Mouse (Mus musculus) kidney, embryonic 15.5 days (tissue): ENCODE data around the gene Myoz1. TPM values are rescaled to one million over a fixed set of nuclear protein-coding genes. Genes with fewer than 3 reads are reported as not detected.
A peak's percentile ranks its signal among the peaks of the same experiment; 100 is the strongest.

Source experiments
- ATAC-seq: fragments of 200-750 bp; cut with Nextera tagmentation; replicated peaks from 2 replicates; pipeline ENCODE4 v1.8.0; 2017; ENCODE audit warnings: moderate TSS enrichment; ENCODE audit not compliant: low FRiP score
- H3K27ac ChIP-seq: fragments of 300-500 bp; sonication (generic); 2 replicates; pipeline ENCODE4 v1.5.1; 2015; ENCODE audit warnings: mild to moderate bottlenecking, inconsistent platforms
- H3K27me3 ChIP-seq: fragments of 300-500 bp; sonication (generic); 2 replicates; pipeline ENCODE4 v1.6.1; 2015; ENCODE audit warnings: inconsistent platforms
- H3K36me3 ChIP-seq: fragments of 300-500 bp; sonication (generic); 2 replicates; pipeline ENCODE4 v1.6.1; 2015; ENCODE audit warnings: inconsistent platforms
- H3K4me1 ChIP-seq: fragments of 300-500 bp; sonication (generic); 2 replicates; pipeline ENCODE4 v1.6.1; 2015; ENCODE audit warnings: inconsistent platforms
- H3K4me2 ChIP-seq: fragments of 300-500 bp; sonication (generic); 2 replicates; pipeline ENCODE4 v1.6.1; 2015; ENCODE audit warnings: moderate library complexity, mild to moderate bottlenecking, inconsistent platforms
- H3K4me3 ChIP-seq: fragments of 300-500 bp; sonication (generic); replicated peaks from 2 replicates; pipeline ENCODE4 v1.5.1; 2015; ENCODE audit warnings: mild to moderate bottlenecking, inconsistent platforms
- H3K9ac ChIP-seq: fragments of 300-500 bp; sonication (generic); 2 replicates; pipeline ENCODE4 v1.6.1; 2015; ENCODE audit warnings: mild to moderate bottlenecking, inconsistent platforms
- H3K9me3 ChIP-seq: fragments of 300-500 bp; sonication (generic); replicated peaks from 2 replicates; pipeline ENCODE4 v1.6.1; 2016; ENCODE audit warnings: inconsistent platforms
- WGBS: fragments of 180-500 bp; shearing (Covaris S2); methylation state at CpG from one replicate; pipeline ENCODE4 v1.1.7; 2015; ENCODE audit warnings: mixed read lengths; 5-methylcytosine and 5-hydroxymethylcytosine counted together
- polyA plus RNA-seq: library from polyadenylated mRNA; unstranded; fragments of >200 nt; fragmentation: Nextera tagmentation; extraction: Ambion mirVana; gene quantifications from 2 replicates; pipeline ENCODE4 v1.2.1, GENCODE M21; 2015

The Myoz1 gene
- polyA plus RNA-seq, 1 experiment from 2014 or later: 3.2 TPM

DNA sequence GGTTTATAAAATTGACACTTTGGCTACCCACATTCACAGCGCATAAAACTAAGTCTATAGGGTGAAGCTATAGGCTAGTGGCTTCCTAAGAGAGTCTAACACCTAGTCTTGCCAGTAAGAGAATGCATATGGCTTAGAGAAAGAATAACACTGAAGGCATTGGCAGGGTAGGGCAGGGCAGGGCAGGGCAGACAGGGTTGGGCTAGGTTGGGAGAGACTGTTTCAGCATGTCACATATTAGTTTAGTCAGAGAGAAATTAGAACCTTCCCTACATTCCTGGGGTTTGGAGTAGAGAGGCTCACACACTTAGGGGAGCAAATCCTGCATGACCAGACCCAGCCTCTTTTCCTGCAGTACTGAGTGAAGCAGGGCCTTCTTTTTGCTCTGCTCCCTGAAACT, 11.1 kb upstream of the Myoz1 start:
- Histone ChIP-seq H3K4me1 (peaks cover under 1% of the 10 kb centered on the region), H3K27ac (no peak overlapping the region), H3K4me3 (no peak overlapping the region), H3K36me3 (no peaks in the 10 kb centered on the region), H3K4me2 (no peak overlapping the region), H3K9ac (no peak overlapping the region), H3K9me3 (no peaks in the 10 kb centered on the region), H3K27me3 (peaks cover 23% of the 10 kb centered on the region)
- ATAC-seq: no peak
- WGBS: 75% methylated on average over 1 of the region's 1 CpGs

DNA sequence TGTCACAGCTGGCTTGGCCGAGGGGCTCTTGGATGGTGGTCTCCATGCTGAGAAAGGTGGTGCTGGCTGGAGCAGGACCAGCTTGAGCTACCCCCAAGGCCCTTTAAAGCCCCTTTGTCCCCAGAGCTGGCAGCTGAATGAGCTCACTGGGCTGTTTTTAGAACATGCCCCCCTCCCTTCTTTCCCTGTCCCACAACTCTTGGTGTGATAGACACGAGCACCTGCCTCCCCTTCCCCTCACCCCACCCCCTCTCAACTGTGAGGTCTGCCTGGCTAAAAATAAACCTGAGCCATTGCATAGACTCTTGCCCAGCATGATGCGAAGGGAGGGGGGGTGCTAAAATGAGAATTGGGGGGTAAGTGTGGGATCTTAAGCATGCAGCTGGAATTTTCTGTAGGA, 8.1 kb upstream of the Myoz1 start:
- Histone ChIP-seq H3K27ac (no peak overlapping the region), H3K36me3 (no peaks in the 10 kb centered on the region), H3K9me3 (no peaks in the 10 kb centered on the region), H3K4me1 (peaks cover 18% of the 10 kb centered on the region), H3K4me2 (no peak overlapping the region), H3K9ac (no peak overlapping the region), H3K4me3 (no peak overlapping the region), H3K27me3 (peaks cover 21% of the 10 kb centered on the region)
- 52% methylated on average over 3 of the region's 3 CpGs for WGBS
- ATAC-seq: no peak

DNA sequence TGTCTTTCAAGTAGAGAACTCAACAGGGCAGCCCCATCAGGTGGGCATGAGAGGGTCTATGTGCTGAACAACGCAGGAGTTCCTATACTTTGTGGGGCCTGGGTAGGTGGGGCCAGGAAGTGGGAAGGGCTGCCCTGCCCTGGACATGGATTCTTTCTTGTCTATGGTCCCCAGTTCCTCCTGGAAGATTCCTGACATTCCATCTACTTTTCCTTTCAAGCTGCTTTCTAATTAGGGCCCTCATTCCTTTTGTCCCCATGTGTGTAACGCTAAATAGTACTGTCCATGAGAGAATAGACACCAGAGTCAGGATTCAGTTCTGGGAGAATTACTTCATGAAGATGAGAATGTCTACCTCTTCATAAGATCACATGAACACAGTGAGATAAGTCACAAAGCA, 7.3 kb upstream of the Myoz1 start:
- H3K4me2 ChIP-seq: no peak overlapping the region
- H3K27me3 ChIP-seq: peaks cover 21% of the 10 kb centered on the region
- no peaks in the 10 kb centered on the region for H3K9me3 ChIP-seq
- H3K4me3 ChIP-seq: no peak overlapping the region
- no peak overlapping the region for H3K27ac ChIP-seq
- WGBS: 69% methylated on average over 2 of the region's 2 CpGs
- no peak for ATAC-seq
- H3K36me3 ChIP-seq: no peaks in the 10 kb centered on the region
- no peak overlapping the region for H3K9ac ChIP-seq
- H3K4me1 ChIP-seq: peaks cover 18% of the 10 kb centered on the region

DNA sequence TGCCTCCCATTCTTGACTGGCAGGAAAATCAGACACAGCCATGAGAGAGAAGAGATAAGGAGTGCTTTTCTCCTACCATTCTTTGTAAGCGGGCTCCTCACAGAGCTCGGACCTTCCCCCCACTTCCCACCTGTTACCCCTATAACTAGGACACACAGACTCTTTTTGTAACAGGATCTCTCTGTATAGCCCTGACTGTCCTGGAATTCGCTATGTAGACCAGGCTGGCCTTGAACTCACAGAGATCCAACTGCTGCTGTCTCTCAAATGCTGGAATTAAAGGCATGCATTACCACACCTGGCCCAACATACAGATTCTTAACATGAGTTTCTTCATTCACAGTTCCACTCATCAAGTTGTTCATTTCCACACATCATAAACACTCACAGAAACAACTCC, 6.4 kb upstream of the Myoz1 start:
- H3K4me1 ChIP-seq: peaks cover 18% of the 10 kb centered on the region
- peaks cover 21% of the 10 kb centered on the region for H3K27me3 ChIP-seq
- no peaks in the 10 kb centered on the region for H3K9me3 ChIP-seq
- 89% methylated on average over 3 of the region's 3 CpGs for WGBS
- no peaks in the 10 kb centered on the region for H3K36me3 ChIP-seq
- H3K9ac ChIP-seq: no peak overlapping the region
- H3K4me3 ChIP-seq: no peak overlapping the region
- H3K4me2 ChIP-seq: peak overlapping the region; percentile 97; the same call in 1 of the 2 replicates
- no peak for ATAC-seq
- H3K27ac ChIP-seq: no peak overlapping the region

DNA sequence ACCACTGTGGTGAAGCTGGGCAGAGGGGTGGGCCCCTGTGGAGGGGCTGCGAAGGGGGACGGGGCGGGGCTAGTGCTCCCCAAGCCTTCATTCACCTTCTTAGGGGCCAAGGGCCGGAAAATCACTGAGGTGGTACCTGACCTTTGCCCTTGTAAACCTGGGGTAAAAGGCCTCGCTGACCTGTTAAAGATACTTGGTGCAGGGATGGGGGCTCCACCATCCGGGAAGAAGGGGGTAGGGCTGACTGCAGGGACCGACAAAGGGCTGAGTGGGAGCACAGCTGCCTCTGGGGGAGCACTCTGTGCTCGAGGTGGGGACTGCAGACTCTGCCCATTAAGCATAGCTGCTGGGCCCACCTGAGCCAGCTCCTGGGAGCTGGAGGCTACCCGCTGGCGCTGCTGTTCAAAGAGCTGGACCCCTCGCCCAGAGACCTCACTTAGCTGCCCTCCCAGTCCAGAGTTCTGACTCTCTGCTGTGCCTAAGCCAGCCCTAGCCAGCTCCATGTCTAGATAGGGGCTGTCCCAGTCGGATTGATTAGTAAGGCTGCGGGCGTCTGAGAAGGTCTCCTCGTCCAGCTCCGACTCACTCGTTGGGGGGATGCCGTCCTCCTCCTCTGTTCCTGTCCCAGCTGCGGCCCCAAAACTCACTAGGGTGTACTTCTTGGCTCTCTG, 5.5 kb upstream of the Myoz1 start:
- peak overlapping the region; percentile 97 for H3K4me2 ChIP-seq
- H3K27ac ChIP-seq: peak overlapping the region; percentile 95
- H3K4me1 ChIP-seq: peaks cover 18% of the 10 kb centered on the region
- ATAC-seq: peak; percentile 40
- H3K9ac ChIP-seq: peak overlapping the region; percentile 69
- H3K27me3 ChIP-seq: peaks cover 21% of the 10 kb centered on the region
- no peaks in the 10 kb centered on the region for H3K36me3 ChIP-seq
- no peaks in the 10 kb centered on the region for H3K9me3 ChIP-seq
- WGBS: 10% methylated on average over 19 of the region's 19 CpGs
- H3K4me3 ChIP-seq: peak overlapping the region; percentile 75

DNA sequence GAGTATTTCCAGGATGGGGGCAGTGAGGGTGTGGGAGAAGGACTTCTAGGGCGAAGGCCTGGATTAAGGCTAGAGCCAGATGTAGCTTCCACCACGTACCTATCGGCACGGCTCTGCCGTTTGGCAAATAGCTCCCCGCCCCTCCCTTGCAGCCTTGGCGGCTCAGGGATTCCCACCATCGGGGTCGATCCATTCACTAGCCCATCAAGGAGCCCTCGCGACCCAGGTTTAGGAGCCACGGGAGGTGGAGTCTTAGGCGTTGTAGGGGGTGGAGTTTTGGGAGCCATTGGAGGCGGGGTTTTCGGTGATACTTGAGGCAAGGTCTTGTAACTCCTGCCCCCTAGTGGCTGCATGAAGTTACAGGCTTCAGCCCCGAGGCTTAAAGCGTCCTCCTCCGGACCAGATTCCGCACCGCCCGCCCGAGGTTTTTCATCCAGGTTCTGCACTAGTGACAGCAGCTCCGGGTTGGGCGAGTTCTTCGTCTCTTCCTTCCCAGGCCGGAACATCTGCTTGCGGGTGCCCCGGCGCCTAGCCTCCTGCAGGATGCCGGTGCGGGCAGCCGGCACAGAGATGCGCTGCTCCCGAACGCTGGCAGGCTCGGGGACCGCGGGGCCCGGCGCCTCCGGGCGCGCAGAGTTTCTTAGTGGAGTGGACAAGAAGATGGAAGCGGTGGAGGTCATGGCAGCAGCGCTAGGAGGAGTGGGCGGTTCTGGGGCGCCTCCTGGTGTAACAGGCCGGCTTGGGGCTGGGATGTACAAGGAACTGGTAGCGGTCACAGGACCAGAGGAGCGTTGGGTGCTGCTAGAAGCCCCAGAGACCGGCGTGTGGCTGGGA, 4.7 kb upstream of the Myoz1 start:
- H3K9me3 ChIP-seq: no peaks in the 10 kb centered on the region
- H3K4me3 ChIP-seq: peak overlapping the region; percentile 75
- H3K4me1 ChIP-seq: peaks cover 25% of the 10 kb centered on the region
- H3K36me3 ChIP-seq: no peaks in the 10 kb centered on the region
- H3K9ac ChIP-seq: peak overlapping the region; percentile 69
- peak overlapping the region; percentile 97 for H3K4me2 ChIP-seq
- H3K27ac ChIP-seq: peak overlapping the region; percentile 95
- ATAC-seq: peak; percentile 82
- peaks cover 14% of the 10 kb centered on the region for H3K27me3 ChIP-seq
- under 1% methylated on average over 52 of the region's 52 CpGs for WGBS

DNA sequence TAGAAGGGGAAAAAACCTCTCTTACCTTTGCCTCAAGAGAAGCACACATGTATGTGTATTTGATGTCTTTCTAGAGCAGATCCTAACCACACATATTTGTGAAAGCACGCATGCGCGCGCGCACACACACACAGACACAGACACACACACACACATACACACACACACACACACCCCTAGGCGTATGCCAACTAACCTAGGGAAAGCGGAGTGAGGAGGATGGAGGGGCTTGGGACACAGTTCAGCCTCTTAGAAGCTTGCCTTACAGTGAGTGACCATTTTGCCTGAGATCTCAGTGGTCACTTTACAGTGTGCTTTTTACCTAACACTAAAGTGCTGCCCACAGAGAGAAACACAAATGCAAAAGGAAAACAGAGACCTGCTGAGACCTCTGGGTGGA, 3.3 kb upstream of the Myoz1 start:
- Histone ChIP-seq H3K27me3 (peaks cover 11% of the 10 kb centered on the region), H3K4me1 (peaks cover 34% of the 10 kb centered on the region), H3K27ac (no peak overlapping the region), H3K9me3 (no peaks in the 10 kb centered on the region), H3K36me3 (no peaks in the 10 kb centered on the region), H3K4me2 (no peak overlapping the region), H3K4me3 (no peak overlapping the region), H3K9ac (no peak overlapping the region)
- WGBS: 95% methylated on average over 7 of the region's 7 CpGs
- ATAC-seq: no peak

DNA sequence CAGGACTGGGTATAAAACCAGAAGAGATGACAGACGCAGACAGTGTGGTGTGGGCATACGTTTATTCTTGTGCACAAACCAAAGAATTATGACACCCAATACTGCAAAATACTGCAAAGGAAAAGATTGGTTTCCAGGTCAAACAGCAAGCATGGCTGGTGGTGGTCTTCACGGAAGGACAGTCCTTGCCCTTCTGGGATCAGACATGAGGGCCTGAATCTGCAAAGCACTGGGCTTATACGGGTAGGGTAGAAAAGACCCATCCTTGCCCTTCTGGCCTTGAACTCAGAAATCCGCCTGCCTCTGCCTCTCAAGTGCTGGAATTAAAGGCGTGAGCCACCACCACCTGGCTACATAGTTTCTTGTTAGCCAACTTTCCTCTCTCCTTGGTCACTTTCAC, 2.6 kb upstream of the Myoz1 start:
- Histone ChIP-seq H3K4me1 (peaks cover 34% of the 10 kb centered on the region), H3K9ac (no peak overlapping the region), H3K4me3 (no peak overlapping the region), H3K4me2 (no peak overlapping the region), H3K9me3 (no peaks in the 10 kb centered on the region), H3K27me3 (peaks cover 11% of the 10 kb centered on the region), H3K36me3 (no peaks in the 10 kb centered on the region), H3K27ac (no peak overlapping the region)
- no peak for ATAC-seq
- WGBS: 87% methylated on average over 6 of the region's 6 CpGs

DNA sequence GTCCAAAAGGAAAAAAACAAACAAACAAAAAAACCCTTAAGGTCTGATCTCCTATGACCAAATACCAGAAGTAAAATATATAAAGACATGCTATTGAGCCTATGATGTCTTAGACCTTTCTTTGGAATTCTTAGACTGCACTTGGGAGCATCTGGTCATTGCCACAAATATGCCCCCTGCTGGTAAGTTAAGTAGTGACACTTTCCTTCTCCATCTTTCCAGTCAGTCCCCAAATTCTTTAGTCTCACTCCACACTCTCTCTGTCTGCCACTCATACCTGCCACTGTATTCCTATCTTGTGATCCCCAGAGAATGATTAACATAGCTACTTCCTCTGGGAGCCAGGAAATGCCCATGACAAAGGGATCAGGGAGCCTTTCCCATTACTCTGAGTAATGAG, 2.0 kb upstream of the Myoz1 start:
- H3K27ac ChIP-seq: no peak overlapping the region
- H3K36me3 ChIP-seq: no peaks in the 10 kb centered on the region
- H3K4me2 ChIP-seq: no peak overlapping the region
- peaks cover 11% of the 10 kb centered on the region for H3K27me3 ChIP-seq
- no peak overlapping the region for H3K9ac ChIP-seq
- peaks cover 34% of the 10 kb centered on the region for H3K4me1 ChIP-seq
- no peaks in the 10 kb centered on the region for H3K9me3 ChIP-seq
- H3K4me3 ChIP-seq: no peak overlapping the region
- no peak for ATAC-seq

DNA sequence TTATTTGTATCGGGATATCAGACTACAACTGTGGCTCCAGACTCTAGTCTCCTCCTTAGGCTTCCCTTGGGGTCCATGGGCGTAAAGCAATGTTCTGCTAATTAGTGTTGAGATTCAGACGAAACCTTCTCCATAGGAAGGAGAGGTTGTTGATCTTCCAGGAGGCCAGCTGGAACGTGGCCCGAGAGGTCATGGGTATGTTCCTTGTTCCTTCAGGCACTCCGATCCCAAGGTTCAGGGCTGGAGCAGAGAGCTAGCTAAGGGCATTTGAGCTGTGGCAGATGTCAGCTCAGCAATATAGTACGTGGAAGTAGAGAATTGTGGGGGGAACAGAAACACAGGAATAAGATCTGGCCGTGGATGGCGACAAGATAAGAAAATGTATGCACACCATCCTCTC, 609 bp downstream of the Myoz1 start:
- no peaks in the 10 kb centered on the region for H3K36me3 ChIP-seq
- H3K9ac ChIP-seq: no peak overlapping the region
- WGBS: 50% methylated on average over 9 of the region's 9 CpGs
- H3K4me1 ChIP-seq: peaks cover 26% of the 10 kb centered on the region
- no peak overlapping the region for H3K4me2 ChIP-seq
- no peak overlapping the region for H3K4me3 ChIP-seq
- no peak for ATAC-seq
- no peaks in the 10 kb centered on the region for H3K9me3 ChIP-seq
- H3K27me3 ChIP-seq: no peaks in the 10 kb centered on the region
- H3K27ac ChIP-seq: no peak overlapping the region

DNA sequence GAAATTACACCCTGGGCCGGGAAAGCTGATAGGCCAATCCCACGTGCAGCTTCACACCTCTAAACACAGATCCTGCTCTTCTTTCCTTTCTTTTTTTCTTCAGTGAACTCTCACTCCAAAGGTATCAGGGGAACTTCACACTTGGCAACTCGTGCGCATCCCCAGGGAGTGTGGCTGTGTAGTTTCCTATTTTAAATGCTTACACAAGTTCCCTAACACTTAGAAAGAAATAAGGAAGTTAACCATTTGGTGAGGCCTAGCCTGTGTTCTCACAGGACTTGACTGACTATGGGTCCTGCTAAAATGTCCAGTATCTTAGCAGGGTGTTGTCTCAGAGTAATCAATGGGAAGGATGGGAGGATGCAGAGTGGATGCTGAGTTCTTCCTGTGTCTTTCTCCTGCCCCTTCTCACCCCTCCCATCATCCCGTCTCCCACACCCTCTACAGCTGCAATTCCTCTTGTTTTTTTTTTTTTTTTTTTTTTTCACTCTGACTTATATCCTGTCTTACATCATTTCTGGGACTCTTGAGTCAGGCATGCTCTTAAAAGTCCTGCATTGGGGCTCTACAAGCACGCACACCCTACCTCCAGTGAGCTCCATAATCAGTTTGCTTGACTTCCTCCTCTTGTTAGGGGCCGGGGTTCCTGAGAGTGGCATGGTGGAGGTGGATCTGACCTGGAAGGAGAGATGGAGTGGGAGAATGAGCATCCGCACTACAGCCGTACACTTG, 1.5 kb downstream of the Myoz1 start:
- Histone ChIP-seq H3K4me2 (no peak overlapping the region), H3K4me1 (peaks cover 22% of the 10 kb centered on the region)

DNA sequence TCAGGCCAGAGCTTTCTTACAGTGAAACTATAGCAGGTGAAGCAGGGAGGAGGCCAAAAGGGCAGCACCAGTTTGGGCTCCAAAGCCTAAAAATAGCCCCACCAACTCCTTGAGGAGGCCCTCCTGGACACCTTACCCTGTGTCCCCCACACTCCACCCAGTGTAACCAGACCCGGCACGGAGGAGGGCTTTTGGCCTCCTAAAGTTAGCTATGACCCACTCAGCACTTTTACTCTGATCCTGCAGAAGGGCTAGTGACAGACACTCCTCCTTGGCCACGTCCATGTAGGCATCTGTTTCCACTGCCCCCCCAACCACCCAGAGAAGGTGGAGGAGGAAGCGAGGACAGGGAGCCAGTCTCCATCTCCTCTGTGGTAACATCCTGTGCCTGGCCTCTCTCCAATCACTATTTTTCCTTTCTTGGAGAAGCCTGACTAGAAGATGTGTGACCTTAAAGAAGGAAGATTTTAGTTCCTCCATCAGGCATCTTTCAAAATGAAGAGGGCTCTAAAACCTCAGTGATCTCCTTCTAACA, 4.6 kb downstream of the Myoz1 start:
- Histone ChIP-seq H3K36me3 (no peaks in the 10 kb centered on the region), H3K27me3 (no peaks in the 10 kb centered on the region), H3K4me2 (no peak overlapping the region), H3K9me3 (no peaks in the 10 kb centered on the region), H3K9ac (no peak overlapping the region), H3K4me3 (no peak overlapping the region), H3K27ac (no peak overlapping the region), H3K4me1 (peaks cover 22% of the 10 kb centered on the region)
- ATAC-seq: 0 out of 2 replicates have a peak, but pooled peaks have one; percentile 33
- 43% methylated on average over 4 of the region's 4 CpGs for WGBS

More for the DNA sequence above, 1.5 kb downstream of the Myoz1 start:
- Histone ChIP-seq H3K9me3 (no peaks in the 10 kb centered on the region), H3K36me3 (no peaks in the 10 kb centered on the region), H3K4me3 (no peak overlapping the region), H3K27me3 (no peaks in the 10 kb centered on the region), H3K9ac (no peak overlapping the region), H3K27ac (no peak overlapping the region)
- ATAC-seq: no peak
- WGBS: 59% methylated on average over 9 of the region's 9 CpGs
